Mouse (Mus musculus) hematopoietic stem cell, adult 5-6 weeks (primary cell): ENCODE results near the gene Parp14. TPM values are rescaled to one million over a fixed set of nuclear protein-coding genes. Genes with fewer than 3 reads are reported as not detected.
"Not testable (repeated sequence)": the region's sequence is repeated elsewhere in the genome, so short reads cannot be mapped to it uniquely, and the experiment has no call there.

Source experiments
- ATAC-seq, 2 experiments: fragments of 125-278 bp in 1 of 2; replicated peaks in 1 of 2; 2 replicates each; pipeline ENCODE4 v1.8.0; 2016 to 2017; ENCODE audit warnings: inconsistent platforms in 2 of 2, mild to moderate bottlenecking in 2 of 2, moderate number of reproducible peaks in 2 of 2, low read depth in 1 of 2, moderate TSS enrichment in 1 of 2; ENCODE audit not compliant: low FRiP score in 2 of 2, poor library complexity in 2 of 2, severe bottlenecking in 2 of 2, insufficient read depth in 1 of 2, low TSS enrichment in 1 of 2
- total RNA-seq: library from RNA; stranded (forward); fragments of 172-1452, 232-1000 nt; gene quantifications from 2 replicates; pipeline ENCODE4 v1.2.3, GENCODE M21; 2017

Parp14 gene
- total RNA-seq = 36.6 and 38.7 TPM in 2 replicates

DNA sequence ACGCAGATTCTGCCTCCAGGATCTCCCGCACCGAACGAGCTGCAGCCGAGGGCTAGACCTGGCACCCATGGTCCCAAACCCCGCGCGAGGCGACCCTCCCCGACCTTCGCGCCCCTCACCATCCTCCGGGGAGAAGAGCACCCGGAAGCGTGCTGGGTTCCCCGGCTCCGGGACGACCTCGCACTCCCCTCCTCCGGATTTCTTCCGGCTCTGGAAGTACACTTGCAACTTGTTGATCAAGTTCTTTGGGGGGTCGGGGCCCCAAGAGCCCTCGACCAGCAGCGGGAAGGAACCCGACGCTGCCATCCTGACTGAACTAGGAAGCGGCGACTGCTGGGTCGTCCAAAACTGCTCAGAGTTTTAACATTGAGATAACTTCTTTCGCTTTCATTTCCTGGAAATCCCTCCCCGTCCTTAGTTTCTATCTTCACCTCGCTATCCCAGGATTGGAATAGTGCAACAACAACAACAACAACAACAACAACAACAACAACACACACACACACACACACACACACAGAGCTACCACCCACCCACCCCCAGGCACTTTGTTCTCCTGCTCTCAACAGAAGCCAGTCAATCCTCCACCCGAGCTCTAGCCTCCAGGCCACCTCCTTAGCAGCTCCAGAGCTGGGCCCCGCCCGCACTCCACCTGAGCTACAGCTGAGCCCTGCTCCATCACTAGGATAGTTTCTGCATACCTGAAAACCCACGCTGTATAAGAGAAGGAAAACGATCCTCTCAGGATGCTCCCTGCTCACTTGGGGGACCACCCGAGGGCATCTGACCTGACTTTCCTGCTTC is at the start of gene Parp14:
Gene Parp14 (minus strand): TSS at position 497 of the 804 bp plus-strand sequence.
- ATAC-seq = peak; percentile 37 to 53; a peak in 3 of 4 replicates

DNA sequence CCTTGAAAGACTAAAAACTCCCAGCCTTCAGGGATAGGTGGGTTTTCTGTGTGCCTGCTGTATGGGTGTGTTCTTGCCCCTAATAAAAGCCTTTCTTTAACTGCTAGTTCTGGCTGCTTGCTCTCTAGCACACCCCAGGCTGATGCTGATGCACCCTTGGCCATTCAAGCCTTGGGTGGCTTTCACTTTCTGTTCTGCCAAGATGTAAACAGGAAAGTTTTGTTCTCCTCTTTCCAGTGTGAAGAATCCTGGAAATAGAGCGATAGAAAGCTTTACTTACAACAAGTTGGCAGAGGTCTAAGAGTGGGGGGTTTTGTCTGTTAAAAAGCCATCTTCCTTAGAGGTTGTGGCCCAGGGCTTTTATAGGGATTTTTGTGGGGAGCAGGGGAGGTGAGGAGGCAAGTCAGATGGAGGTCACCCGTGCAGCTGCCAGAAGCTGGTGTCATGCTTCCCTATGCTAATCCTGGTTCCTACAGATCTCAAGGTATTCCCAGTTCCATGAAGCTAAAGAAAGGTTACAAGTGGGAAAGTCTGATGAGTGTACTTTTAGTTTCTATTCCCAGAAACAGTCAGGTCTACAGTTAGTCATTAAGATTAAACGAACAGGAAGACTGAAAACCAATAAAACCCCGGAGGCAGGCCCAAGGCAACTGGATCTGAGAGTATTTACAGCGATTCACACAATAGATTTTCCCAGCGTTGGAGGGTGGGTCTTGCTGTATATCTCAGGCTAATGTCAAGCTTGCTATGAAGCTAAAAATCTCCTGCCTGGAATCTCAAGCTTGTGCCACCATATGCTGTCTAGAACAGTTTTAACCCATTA is 47.6 kb upstream of the Parp14 start:
- ATAC-seq = peak; percentile 82

DNA sequence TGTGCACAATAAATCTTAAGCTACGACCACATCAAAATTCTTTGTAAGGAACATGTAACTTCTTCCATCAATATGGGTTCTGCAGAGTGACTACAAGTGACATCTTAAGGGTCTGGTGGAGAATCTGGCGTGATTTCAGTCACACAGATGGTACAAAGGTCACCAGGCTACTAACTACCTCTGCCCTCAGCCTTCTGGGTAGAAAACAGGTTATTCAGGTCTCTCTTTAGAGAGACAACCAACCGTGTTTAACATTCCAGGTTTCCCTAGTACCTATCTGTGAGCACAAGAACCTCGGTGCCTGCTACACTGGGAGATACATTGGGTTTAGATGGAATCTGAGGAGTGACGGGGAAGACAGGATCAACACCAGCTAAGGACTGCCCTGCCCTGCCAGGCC is 43.0 kb upstream of the Parp14 start:
- no peak for ATAC-seq

DNA sequence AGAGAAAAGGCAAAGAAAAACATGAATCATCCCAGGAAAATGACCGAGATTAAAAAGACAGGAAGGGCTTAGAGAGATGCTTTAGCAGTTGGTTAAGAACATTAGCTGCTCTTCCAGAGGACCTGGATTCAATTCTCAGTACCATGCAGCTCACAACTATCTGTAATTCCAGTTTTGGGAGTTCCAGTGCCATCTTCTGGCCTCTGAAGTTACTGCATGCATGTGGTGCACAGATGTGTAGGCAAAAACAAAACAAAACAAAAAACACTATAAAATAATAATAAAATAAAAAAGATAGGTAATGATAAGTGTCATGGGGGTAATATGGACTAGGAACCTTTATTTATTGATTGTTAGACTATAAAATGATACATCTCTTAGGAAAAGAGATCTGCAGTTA is 42.2 kb upstream of the Parp14 start:
- no peak for ATAC-seq

DNA sequence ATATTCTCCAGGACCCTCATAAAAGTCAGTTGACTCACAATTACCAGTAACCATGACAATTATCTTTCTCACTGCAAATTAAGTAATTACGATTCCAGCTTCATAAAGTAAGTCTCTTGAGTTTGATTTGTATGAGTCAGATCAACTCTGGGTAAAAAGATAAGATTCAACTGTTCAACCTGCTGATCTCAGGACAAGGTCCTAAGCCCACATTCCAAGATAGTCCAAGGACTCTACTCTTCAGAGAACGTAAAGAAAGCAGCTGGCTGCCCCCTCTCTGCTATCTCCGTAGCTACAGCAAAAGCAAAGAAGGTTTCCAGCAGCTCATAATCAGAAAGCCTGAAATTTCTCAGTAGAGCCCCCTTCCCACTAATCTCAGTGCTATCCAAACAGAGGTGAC is 40.1 kb upstream of the Parp14 start:
- ATAC-seq = no peak

DNA sequence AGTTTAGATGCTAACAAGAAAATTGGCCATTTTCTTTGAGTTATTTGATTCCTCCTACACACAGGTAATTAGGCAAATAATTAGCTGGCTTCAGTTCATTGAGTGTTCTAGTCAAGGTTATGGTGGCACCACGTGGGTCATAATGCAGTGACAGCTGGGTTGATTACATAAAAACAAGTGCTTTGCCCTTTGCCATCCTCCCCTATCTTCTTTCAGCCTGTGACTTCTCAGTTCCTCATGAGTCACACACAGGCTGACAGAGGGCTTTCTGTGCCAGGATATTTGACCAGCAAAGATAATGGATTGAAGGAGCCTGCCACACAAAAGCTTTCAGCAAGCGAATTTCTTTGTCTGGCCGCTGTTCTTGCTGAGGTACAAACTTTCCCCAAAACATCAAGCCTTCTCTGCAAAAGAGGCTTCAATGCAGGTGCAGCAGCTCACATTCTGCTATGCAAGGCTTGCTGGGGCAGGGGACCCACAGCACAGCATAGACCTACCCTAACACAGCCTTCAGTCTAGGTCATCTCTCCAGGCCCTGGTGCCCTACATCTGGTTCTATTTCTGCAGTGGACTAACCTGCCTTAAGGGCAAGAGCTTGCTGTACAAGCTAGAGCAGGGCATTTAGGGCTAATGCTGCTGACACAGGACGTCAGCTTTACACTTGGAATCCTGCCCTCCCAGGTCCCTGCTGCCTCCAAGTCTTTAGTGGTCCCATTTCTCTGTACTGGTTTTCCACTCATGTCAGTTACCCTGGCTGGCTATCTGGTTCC is 36.3 kb upstream of the Parp14 start:
- ATAC-seq = no peak

DNA sequence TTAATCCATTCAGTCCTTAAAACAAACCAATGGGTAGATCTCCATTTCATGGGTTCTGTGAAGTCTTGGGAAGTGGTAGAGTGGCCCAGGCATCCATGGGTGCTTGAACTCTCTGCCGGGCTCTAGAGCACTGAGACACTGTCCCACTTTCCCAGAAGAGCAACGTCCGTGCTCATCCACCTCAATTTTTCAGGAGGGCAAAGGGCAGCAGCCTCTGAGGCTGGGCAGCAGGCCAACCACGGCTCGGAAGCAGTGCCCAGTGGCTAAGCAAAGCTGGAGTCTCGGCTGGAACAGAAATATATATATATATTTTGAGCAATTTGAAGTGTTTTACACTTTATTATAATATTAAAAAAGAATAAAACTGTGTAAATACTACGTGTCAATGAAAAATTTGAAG is 35.5 kb upstream of the Parp14 start:
- ATAC-seq = no peak

DNA sequence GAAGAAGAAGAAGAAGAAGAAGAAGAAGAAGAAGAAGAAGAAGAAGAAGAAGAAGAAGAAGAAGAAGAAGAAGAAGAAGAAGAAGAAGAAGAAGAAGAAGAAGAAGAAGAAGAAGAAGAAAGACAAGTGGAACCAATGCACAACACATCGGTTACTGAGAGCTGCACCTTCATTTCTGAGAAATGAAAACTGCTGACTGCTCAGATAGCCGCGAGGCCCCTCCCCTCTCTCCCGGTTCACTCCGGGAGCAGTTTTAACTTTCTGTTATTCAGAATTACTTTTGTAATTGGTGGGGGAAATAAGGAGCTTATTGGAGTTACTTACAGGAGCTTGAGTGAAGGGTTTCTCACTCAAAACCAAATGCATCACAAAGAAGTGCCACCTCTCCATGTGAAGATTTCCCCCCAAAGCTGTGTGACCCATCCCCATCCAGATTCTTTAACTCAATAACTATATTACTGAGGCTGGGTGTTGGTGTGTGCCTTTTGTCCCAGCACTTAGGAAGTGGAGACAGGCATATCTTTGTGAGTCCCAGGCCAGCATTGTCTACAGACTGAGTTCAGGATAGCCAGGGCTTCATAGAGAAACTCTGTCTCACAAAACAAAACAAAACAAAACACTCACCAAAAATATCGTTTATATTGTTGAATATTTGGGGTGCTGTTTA is 34.6 kb upstream of the Parp14 start:
- no peak for ATAC-seq

DNA sequence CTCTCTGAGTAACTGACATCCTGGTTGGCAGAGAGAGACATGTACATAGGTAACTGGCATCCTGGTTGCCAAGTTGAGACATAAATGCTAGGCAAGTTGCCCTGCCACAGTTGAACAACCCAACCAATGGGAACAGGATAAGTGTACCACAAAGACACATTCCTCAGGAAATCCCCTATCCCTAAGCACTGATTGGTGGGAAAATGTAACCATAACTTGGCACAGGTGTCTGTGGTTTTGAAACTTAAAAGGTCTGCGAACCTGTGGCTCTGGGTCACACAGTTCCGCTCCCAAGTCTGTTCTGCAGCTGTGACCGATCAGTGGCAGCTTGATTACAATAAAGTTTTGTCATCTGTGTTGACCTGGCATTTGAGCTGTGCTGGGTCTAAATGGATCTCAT is 34.0 kb upstream of the Parp14 start:
- peak in 1 of 2 experiments; percentile 31; a peak in 2 of 4 replicates for ATAC-seq

DNA sequence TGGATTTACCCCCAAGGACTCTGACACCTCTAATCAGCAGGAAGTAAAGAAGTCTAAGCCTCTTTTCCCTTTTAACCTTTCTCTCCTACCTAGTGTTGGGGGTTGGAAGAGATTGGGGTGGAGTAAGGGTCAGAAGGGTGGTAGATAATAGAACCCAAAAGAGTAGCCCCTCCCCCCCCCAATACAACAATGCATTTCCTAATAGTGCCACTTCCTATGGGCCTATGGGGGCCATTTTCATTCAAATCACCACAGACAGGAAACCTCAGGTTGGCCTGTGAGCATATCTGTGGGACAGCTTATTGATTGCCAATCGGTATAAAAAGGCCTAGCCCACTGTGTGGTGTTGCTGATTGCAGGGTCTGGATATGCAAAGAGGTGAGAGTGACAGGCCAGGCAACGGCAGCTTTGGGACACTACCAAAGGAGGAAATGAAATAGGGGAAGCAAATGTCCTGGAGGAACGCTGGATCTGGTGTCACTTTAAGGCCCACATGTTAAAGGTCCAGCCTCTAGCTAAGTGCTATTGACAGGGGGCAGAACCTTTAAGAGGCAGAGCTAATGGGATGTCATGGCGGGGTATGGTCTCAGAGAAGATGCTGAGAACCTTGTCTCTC is 32.9 kb upstream of the Parp14 start:
- ATAC-seq = peak; percentile 23 to 27; a peak in 1 of 4 replicates

DNA sequence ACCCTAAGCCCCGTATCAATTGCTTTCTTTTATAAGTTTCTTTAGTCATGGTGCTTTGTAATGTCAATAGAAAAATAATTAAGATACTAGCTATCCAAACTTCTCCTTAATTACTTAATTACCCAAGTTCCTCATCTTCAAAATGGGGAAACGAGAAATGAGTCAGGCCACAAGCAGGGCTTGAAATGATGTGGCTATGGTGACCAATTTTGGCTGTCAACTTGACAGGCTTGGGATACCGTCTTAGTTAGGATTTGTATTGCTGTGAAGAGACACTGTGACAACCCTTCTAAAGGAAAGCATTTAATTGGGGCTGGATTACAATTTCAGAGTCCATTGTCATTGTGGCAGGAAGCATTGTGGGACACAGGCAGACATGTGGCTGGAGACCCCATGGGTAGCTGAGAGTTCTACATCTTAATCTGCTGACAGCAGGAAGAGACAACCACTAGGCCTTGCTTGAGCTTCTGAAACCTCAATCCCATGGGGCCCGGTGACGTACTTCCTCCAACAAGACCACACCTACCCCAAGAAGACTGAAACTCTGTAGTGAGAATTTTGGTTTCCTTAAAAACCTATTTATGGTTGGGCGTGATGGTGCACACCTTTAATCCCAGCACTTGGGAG is 31.8 kb upstream of the Parp14 start:
- peak in 1 of 2 experiments; percentile 65; a peak in 2 of 4 replicates for ATAC-seq

DNA sequence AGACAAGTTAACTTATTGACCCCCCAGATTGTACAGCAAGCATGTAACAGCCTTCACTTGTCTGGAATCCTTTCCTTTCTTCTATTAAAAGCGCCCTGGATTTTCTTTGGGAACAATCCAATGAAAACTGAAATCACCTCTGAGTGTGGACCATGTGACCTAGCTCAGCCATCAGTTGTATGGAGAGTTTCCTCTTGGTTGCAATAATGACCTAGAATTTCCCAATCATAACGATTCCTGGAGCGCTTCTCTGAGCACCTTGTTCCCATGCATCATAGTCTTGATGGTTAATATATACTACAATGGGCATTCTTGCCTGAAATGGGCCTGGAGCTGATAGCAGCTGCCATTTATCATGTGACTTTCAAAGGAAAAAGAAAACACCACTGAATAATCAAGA is 29.2 kb upstream of the Parp14 start:
- no peak for ATAC-seq

DNA sequence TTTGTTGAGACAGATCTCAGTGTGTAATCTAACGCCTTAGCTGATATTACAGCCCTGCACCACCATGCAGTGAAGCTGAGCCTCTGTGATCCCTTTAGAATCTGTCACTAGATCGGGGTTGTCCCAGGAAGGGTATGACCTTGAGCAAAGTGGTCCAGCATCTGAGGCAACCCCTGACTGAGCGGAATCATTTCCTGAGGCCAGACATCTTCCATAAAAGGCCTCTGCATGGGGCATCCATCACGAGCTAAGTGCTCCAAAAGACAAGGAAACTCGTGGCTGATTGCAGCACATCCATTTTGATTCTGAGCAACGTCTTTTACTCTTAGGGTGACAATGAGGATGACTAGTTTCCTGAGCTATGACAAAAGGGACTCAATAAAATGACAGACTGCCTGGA is 23.7 kb upstream of the Parp14 start:
- no peak for ATAC-seq

DNA sequence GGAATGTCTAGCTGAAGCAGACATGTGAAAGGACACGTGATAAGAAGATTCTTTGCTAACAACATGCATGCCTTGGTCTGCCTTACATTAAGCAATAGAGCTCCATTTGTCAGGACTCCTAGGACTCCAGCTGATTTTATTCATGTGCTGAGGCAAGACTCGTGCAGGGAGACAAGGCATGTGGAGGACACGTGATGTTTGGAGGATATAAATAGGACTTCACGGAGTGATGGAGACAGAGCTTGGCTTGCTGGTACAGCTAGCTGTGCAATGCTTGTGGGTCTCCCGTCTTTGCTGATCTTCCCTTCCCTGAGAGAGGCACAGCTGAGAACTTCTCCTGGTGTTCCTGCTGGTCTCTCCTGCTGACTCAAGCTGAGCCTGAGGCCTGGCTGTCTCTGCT is 20.3 kb upstream of the Parp14 start:
- ATAC-seq = not testable (repeated sequence)

DNA sequence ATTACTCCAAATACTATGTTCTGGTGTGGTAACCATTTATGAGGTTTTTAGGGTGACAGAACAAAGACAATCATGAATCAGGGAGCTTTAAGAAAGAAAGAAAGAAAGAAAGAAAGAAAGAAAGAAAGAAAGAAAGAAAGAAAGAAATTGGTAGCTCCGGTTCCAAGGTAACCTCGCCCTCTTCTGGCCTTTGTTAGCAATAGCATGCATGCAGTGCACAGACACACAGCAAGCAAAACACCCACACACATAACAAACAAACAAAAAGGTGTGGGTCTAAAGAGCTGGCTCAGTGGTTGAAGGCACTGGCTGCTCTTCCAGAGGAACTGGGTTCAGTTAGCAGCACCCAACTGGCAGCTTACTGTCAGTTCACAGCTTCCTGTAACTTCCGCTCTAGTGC is 19.3 kb upstream of the Parp14 start:
- ATAC-seq = no peak

DNA sequence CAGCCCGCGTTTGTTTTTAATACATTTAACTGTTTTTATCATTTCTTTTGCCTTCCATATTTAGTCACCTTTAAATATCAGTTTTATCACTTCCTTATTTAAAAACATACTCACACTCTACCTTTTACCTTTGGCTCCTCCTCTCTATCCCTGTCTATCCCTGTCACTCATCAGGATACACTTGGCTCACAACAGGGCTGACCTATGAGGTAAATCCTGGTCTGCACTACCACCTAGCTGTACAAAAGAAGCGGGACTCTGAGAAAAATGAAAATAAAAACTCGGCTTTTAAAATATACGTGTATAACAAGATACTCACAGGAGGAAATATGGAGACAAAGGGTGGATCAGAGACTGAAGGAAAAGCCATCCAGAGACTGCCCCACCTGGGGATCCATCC is 17.6 kb upstream of the Parp14 start:
- no peak for ATAC-seq

DNA sequence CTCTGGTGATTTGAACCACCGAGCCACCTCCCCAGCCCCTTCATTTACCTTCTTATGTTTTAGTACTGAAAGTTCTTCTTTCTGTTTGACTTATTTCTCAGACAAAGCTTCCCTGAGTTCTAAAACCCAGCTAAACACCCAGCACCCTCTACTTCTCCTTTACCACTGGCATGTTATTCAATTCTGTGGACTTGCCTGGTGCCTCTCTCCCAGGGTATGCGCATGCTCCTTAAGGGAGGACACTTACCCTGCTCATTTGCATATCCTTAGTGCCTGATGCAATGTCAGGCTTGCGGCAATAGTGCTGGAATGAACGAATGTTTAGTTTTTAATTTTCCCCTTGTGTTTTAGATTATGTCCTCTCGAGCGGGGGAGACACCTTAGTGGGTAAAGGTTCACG is 16.8 kb upstream of the Parp14 start:
- ATAC-seq = no peak
